1 mouse cellular context compared by ENCODE assay signal in genomic region chr10:80946684-80947437, GRCm38 (mm10).
TF ChIP-seq lines count a peak whose summit lies in the region.

No protein-coding gene starts in this region.

TF ChIP-seq in MEL, 35 proteins besides CTCF, POLR2A, EP300 and RAD21 (continued from another document):
- TF ChIP-seq GABPA (IDR thresholded peaks at IDR 0.05; ENCODE audit: low read depth, low read length) (no peak), TBP (IDR thresholded peaks at IDR 0.05; ENCODE audit: low read depth, low read length) (no peak), ZC3H11A (IDR thresholded peaks at IDR 0.05; ENCODE audit: low read depth, low read length) (no peak), RCOR1 (IDR thresholded peaks at IDR 0.05; ENCODE audit: low read depth, low read length) (no peak), USF2 (IDR thresholded peaks at IDR 0.05; ENCODE audit: borderline replicate concordance in 1 of 2, insufficient read depth in 1 of 2, low read depth in 1 of 2, low read length in 2 of 2) (no peak), ZMIZ1 (IDR thresholded peaks at IDR 0.05; ENCODE audit: low read depth, low read length) (no peak), ZKSCAN1 (IDR thresholded peaks at IDR 0.05; ENCODE audit: low read depth, low read length) (no peak), MAZ (IDR thresholded peaks at IDR 0.05; ENCODE audit: low read depth, low read length) (no peak), MXI1 (IDR thresholded peaks at IDR 0.05; ENCODE audit: low read depth, low read length) (no peak), UBTF (IDR thresholded peaks at IDR 0.05; ENCODE audit: borderline replicate concordance, insufficient read depth, low read depth, low read length) (no peak), CHD1 (IDR thresholded peaks at IDR 0.05; ENCODE audit: low read depth, low read length) (no peak), POLR2AphosphoS5 (IDR thresholded peaks at IDR 0.05; ENCODE audit: borderline replicate concordance, low read depth, low read length) (no peak), MAFK (IDR thresholded peaks at IDR 0.05; ENCODE audit: borderline replicate concordance, low read depth, low read length) (no peak), MYB (IDR thresholded peaks at IDR 0.05; ENCODE audit: low read depth, low read length) (no peak), POLR2AphosphoS2 (IDR thresholded peaks at IDR 0.05; ENCODE audit: low read length) (no peak), GATA1 (IDR thresholded peaks at IDR 0.05; ENCODE audit: low read depth, low read length) (no peak), ZNF384 (IDR thresholded peaks at IDR 0.05; ENCODE audit: low read depth, low read length) (no peak)
